Mouse (Mus musculus) heart, postnatal 14 days (tissue): ENCODE data around the gene Bmpr1a. TPM values are rescaled to one million over a fixed set of nuclear protein-coding genes. Genes with fewer than 3 reads are reported as not detected.

Experiments used
- DNase-seq, 2 experiments: peaks; one replicate each; pipeline ENCODE4 v3.0.0; 2021 to 2022
- intact Hi-C: fragments of 180-260 bp; cut with DNase I; formaldehyde crosslinking; loops from one replicate; pipeline ENCODE4 v1.15.1; 2025
- total RNA-seq, 2 experiments: library from RNA; stranded (reverse); gene quantifications; 2 replicates each; pipeline ENCODE4 v1.2.3; 2021

The Bmpr1a gene
- total RNA-seq, 2 experiments from 2014 or later: 73.6 to 77.2 TPM

DNA sequence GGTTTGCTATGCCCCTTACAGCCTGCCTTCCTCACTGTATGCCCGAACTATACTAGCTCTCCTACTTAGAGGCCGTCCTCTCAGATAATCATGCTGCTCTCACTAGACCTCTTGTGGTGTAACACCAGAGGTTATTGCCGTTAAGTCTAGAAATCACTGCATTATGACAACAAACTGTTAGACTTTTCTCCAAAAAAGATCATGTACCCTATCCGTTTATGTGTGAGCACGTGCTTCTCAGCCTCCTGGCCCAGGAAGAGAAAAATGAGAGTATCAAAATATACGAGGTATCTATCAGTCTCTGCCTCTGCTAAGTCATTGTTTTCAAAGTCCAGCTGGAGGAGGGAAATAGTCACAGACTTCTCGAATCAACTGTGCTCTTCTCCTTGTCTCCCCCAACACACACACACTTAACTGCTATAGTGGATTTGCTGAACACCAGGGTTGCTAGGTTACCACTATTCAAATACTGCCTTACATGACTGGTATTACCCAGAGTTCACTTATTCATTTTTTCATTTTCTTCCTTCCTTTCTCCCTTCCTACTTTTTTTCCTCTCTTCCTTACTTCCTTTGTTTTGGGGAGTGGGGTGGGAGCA, 5.8 kb upstream of the Bmpr1a start:
- intact Hi-C loops: no loop called here
- DNase-seq: no peak

DNA sequence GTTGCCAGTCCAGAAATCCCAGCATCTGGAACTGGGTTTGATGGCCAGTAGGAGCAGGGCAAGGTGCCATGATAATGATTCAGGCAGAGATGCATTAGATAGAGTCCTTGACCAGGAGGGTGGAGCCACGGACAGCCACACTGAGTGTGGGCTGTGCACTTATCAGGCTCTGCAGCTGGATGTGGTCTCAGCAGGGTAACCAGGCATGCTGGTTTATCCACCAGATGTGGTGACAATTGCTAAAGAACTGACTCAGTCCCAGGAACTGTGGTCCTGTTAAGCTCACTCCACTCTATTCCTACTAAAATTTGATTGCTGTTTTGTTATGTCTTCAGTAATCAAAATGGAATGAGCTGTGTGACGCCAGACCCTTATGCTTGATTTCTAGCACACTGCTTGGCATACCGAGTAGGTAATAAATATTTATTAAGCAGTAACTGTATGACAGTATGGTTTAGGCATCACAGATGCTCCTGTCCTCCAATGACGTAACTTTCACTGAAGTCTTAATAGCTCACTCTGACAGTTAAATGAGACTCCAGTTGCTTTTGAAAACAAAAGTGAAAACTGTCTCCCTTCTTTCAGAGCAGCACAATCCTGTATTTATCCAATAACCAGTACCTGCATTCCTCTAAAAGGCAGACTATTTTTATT, 5.2 kb upstream of the Bmpr1a start:
- intact Hi-C loops: no loop called here
- no peak for DNase-seq

DNA sequence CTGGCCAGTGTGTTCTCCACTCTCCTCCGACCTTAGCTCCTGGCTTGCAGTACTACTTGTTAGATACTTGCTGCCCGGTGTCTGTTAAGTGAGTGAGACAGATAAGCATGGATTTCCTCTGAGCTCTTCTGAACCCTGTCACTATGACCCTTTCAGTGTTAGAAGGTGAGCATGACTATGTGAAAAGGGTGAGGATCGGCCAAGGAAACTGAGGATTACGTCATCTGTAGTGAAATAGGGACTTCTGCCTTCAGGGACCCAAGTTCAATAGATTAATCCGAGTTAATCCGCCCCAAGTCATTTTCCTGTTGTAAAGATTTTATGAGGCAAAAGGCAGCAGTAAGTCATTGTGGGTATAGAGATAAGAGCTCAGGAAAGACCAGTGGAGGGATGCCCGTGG, 2.2 kb upstream of the Bmpr1a start:
- intact Hi-C loops: no loop called here
- no peak for DNase-seq

DNA sequence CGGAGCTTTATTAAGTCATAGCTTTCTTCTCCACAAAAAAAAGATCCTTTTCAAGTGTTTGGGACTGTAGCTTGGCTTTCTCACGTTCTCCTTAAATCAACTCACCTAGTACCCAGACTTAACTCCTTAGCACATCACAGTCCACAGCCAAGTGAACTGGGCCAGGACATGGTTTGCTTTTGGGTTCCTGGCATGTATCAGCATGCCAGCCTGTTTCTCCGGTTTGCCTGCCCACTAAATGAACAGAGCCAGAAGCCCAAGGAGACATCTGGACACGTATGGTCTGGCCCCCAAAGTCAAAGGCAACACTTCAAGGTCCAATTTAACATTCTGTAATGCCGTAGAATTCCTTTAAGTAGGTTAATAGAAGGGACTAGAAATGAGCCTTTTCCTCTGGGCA, 1.2 kb upstream of the Bmpr1a start:
- DNase-seq: no peak
- intact Hi-C loops: no loop called here

DNA sequence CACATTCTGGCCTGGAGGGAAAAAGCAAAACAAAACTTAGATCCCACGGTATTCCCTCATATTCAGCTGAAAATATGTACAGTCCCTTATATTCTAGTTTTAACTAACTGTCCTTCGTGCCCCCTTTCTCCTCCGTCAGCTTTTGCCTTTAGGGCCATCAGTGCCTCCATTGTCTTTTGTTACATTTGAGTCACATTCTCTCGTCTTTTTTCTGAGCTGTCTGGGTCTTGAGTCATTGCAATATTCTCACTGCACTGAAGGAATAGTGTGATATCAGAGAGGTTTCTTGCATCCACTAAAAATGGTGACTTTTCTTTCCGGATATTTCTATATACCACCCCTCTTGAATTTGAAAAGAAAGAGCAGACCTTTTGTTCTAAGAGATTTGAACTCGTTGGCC, 618 bp upstream of the Bmpr1a start:
- DNase-seq: no peak
- intact Hi-C loops: no loop called here

DNA sequence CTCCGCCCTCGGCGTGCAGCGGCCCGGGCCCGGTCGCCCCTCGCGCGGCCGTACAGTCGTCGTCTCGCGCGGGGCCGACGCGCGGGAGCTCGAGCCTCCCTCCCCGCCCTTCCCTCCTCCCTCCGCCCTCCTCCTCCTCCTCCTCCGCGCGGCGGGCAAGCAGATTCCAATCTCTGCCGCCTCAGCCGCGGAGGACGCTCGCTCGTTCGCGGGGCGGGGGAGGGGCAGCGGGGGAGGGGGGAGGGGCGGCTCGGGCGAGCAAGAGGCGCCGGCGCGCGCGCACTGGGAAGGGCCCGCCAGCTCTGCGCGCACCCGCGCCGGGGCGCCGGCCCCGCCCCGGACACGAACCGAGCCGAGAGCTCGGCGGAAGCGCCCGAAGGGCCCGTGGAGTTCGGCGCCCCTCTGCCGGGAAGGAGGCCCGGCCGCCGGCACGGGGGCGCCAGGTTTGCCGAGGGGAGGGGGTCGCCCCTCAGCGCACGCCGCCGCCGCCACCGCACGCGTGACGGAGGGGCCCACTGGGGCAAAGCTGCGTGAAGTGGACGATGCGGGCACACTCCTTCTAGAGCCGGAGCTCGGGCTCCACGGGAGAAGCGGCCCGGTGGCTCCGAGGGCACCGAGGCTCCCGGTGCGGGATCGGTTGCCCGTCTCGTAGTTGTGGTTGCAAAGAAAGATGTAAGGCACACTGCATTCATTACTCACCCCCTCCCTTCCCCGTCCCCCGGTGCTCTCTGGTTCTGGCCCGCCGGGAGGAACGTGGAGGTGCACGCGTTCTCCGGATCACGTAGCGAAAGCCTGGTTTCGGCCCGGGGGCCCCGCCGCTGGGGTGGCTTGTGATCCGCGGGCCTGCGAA, 441 bp downstream of the Bmpr1a start:
- intact Hi-C loops: no loop called here
- peak; percentile 90 to 93 for DNase-seq

DNA sequence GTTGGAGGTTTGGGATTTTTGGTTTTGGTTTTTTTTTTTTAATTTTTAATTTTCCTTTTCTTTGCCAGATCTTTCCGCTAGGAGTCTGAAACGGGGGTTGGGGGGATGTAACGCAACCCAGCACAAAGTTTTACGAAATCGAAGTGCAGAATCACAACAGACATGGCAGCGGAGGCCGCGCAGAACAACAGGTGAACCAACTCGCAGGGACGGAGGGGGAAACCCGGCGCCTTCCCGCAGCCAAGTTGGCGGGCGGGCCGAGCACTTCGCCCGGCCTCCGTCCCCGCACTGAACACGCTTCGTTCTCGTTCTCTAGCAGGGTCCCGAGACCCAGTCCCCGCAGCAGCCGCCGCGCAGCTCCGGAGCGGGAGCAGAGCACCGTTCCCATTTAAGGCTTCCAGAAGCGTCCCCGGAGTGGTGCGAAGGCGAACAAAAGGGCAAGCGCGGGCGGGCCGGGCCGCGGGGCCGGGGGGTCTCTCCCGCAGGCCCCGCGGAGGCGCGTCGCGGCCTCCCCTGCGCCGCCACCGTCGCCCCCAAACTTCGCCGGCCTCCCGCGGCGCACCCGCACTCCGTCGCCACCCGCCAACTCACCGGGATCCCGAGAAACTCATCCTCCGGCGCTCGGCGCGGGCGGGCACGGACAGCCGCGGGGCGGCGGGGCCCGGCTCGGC, 1.2 kb downstream of the Bmpr1a start:
- peak; percentile 40 to 55 for DNase-seq
- intact Hi-C loops: loop anchor here (2.0 kb wide), 1 partner anchor 47 kb away; no protein-coding TSS in a partner anchor

DNA sequence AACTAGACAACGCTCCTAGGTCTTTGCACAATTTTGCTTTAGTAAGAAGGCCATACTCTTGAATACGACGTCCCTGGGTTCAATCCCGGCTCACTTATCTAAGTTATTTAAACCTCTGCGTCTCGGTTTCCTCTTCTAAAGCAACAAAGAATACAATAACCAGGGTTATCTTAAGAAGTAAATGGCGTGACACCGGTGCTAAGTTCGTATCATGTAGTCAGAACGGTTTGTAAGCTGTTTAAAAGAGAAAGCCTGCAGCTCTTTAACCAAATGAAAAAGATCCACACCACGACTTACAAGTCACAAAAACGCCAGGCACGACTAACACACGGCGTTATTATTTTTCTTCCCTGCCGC, 1.7 kb downstream of the Bmpr1a start:
- intact Hi-C loops: loop anchor here (2.0 kb wide), 1 partner anchor 47 kb away; no protein-coding TSS in a partner anchor
- DNase-seq: no peak

DNA sequence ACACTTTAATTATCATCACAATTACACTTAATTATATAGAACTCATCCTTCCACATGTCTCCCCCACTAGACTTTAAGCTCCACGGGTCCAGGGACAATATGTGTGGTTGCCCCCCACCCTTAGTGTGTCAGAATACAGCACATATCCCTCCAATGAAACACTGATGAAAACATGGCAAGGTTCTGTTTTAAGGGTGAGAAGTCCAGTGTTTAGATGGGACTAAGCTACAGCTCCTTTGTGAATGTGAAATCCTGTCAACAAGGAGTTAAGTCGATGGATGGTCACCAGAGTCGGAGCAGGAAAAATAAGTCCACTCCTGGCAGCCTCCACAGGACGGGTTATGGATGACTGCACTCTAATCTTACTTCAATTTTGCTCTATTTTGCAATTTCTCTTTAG, 2.8 kb downstream of the Bmpr1a start:
- no peak for DNase-seq
- intact Hi-C loops: loop anchor here (2.0 kb wide), 1 partner anchor 48 kb away; no protein-coding TSS in a partner anchor

DNA sequence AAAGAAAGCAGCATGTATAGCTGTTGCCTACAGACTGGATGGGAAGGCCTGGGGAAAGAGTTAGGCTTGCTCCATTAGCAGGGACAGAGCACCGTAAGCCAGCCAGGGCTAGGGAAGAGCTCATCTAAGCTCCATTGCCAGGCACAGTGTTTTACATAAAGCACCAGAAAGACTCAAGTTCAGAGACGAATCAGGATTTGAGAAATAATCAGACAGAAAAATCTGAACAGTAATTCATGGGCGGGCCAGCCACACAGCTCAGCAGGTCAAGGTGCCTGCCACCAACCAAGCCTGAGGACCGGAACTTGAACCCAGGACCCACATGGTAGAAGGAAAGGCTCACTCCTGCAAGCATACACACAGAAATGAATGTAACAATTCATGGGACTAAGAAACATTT, 3.5 kb downstream of the Bmpr1a start:
- intact Hi-C loops: loop anchor here (2.0 kb wide), 1 partner anchor 49 kb away; no protein-coding TSS in a partner anchor
- no peak for DNase-seq

DNA sequence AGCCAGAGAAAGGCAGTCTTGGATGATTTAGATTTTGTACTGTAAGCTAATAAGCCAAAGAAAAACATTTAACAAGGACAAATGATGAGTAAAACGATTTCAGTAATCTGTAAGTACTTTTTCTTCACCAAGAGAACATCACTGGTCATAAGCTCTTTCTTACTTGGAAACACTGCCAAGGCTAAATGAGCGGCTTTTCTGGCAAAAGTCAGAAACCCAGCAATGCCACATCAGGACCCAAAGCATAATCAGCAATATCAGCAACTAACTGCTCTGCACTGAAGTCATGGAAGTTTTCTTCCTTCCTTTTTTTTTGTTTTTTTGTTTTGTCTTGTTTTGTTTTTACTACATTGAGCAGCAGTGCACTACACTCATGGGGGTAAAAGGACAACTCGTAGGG, 5.8 kb downstream of the Bmpr1a start:
- no peak for DNase-seq
- intact Hi-C loops: no loop called here

DNA sequence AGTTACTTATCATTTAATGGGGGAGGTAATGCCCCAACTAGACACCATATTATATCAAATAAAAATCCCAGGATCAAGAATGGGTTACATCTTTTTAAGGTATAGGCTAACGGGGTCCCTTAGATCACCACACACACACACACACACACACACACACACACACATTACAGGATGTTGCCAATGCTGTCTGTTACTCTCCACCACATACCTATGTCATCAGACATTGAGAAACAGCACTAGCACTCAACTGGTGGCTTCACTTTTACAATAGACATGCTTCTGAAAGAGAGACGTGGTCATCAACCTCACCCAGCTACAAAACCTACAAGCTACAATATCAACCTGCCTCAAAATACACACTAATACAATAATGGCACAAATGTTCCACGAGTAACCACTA, 9.5 kb downstream of the Bmpr1a start:
- intact Hi-C loops: no loop called here
- DNase-seq: no peak

DNA sequence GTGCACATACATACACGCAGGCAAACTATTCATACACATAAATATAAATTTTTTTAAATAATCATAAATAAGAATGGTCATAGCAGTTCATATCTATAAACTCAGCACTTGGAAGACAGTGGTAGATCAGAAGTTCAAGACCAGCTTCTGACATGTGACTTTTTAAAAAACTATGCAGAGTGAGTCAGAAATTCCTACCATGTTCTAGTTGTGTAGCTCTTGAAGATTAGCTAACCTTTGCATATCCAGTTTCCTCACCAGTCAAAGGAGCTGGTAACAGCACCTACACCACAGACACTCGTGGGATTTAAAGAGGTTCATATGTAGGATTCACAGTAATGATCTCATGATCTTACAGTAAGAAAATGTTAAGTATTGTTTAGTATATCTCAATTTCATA, 10.5 kb downstream of the Bmpr1a start:
- intact Hi-C loops: no loop called here
- no peak for DNase-seq

DNA sequence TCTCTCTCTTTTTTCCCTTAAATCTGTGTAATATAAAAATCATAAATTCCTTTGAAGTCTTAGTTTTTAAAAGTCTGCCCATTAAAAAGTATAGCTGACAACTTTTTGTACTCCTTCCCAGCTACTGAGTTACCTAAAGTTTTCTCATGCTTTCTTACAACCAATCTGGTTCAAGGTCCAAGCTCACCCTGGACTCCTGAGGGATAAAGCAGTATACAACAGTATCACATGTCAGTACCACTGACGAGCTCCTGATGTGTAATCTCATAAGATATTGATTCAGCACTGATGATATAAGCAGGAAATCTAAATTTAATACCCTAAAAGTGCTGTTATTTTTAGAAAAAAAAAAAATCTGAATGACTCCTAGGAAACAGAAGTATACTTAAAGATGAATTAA, 12.2 kb downstream of the Bmpr1a start:
- no peak for DNase-seq
- intact Hi-C loops: no loop called here

DNA sequence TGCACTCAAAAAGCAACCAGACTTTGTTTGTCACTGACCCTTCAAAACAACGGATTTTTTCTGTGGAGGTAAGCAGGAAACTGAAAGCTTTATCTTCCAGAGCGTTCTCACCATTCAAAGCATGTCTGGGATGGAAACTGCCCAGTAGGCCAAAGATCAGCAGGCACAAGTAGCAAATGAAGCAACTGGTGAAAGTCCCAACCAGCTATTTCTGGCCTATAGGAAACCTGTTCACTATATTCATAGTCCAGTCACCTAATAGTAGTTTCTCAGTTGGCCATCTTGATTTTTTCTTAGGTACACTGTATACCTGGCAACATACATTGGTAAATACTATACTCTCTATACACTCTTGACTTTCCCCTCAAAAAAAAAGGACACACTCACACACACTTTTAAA, 13.2 kb downstream of the Bmpr1a start:
- DNase-seq: peak in 1 of 2 experiments; percentile 42

DNA sequence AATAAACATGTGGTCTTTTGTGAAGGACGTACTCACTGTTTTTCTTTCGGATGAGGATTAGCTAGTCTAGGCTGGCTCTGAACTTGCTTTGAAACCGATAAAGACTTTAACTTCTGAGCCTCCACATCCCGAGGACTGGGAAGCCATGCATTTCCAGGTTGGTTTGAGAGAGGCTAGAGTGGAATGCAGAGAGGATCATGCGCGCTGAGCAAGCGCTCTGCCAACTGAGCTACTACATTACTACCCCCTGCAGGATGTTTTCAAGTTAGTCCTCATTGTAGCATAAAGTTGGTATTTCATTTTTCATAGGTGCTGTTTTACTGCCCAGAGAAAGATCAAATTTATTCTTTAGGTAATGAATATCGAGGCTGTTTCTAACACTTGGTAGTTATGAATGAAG, 17.0 kb downstream of the Bmpr1a start:
- no peak for DNase-seq
- intact Hi-C loops: no loop called here

More for the DNA sequence above, 13.2 kb downstream of the Bmpr1a start:
- intact Hi-C loops: no loop called here

DNA sequence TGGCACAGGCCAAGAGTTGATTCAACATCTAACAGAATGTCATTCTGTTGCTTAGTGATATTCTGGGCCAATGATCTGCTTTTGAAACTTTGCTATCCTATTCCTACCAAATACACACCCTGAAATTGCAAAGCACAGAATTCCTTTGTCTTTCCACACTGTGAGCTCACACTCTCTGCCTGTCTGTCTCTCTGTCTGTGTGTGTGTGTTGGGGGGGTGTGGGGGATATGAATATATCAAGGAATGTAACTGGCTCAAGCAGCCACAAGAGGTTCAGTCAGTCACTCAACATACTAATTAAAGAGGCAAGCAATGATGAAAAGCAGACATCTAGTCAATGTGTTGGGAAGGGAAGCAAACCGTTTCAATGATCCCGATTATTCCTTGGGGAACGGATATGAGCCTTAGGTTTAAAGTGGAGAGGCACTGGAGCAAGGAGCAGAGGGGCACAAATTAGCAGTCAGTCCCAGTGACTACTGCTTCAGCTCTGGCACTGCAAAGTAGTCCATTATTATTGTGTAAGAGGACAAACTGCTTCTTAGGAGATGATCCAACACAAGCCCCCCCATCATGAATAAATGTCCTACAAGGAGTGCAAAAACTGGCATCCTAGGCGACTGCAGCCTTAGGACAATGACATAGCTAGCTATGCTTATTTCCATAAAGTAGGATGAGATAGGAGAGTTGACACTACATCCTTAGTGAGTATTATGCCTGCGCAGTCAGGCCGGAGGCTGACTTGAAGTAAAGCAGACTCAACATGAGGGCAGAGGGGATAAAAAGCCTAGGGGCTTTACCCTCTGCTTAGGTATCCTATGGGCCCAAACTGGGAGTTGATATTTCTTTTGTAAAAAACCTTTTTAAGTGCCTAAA, 19.4 kb downstream of the Bmpr1a start:
- intact Hi-C loops: no loop called here
- no peak for DNase-seq

DNA sequence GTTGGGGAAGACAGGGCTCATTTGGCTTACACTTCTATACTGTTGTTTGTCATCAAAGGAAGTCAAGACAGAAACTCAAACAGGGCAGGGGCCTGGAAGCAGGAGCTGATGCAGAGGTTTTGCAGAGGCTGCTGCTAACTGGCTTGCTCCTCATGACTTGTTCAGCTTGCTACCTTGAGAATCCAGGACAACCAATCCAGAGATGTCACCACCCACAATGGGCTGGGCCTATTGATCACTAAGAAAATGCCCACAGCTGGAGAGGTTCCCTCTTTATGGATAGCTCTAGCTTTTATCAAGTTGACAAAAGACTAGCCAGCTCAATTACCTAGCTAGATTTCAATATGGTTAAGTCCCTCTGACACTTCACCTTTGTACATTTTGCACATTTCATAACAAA, 31.6 kb downstream of the Bmpr1a start:
- intact Hi-C loops: no loop called here
- DNase-seq: no peak

DNA sequence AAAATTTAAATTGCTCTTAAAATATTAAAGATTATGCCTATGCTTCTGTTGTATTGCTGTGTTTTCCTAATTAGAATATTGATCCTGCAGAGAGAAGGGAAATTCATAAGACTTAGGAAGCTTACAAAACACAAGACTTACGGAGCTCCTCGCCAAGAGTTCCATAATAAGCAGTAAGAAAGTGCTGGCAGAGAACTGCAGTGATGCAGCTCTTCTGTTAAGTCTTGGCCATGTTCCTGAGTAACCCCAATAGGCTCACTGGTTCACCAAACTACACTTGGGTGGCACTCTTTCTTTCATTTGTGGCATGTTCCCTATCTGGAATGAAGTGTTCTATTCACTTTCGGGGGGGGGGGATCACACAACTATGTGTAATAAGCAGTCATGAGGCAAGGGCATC, 36.9 kb downstream of the Bmpr1a start:
- intact Hi-C loops: no loop called here
- DNase-seq: no peak

DNA sequence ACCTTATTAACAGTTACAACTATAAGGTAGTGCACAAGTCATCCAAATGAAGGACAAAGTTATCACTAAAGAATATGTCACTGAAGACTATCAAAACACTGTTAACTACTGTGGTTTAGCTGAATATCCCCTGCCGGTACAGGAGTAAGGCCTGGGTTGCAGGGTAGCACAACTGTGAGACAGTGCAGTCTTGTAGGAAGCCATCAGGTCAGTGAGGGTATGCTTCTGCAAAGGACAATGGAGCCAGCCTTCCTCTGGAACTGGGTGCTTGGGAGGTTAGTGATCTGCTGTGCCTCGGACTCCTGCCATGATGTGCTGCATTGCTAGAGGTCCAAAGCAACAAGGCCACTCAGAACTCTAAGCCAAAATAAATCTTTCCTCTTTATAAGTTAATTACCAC, 43.8 kb downstream of the Bmpr1a start:
- DNase-seq: no peak
- intact Hi-C loops: loop anchor here (1.0 kb wide), 1 partner anchor 90 kb away; no protein-coding TSS in a partner anchor
